Mouse (Mus musculus) thymus, postnatal 36 days (tissue): ENCODE measurements at regions not wholly inside any gene's neighbourhood (a gene's known extent, or its start where the extent isn't known, plus 50 kb on each side); places are given as distances from the start of the nearest gene placed in this dataset.

Experiments
- DNase-seq, 2 experiments: peaks; one replicate each; pipeline ENCODE4 v3.0.0; 2022; ENCODE audit warnings: mixed read lengths in 2 of 2

DNA sequence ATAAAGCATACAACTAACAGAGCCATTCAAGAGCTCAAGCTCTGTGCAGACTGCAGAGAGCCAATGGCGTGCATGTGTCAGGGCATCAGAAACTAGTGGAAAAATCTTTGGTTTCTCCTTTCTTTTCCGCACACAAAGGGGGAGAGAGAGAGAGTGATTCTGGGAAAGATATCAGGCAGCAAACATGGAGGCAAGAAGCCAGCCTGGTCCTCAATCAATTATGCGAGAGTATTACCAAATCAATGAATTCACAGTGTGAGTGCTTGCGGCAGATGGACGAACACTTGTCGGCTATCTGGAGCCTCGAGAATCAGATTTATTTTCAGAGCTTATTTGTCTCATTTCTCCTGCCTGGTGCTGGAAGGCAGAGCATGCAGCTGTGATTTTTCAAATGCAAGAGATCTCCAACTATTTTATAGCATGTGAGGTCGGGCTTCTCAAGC, 230.6 kb downstream of the Snx10 start:
- DNase-seq, result no peak

- DNase-seq, result no peak
Observed at GRCm38 (mm10) chr6:51757131-51757530, 233.4 kb downstream of the Snx10 start.

GRCm38 (mm10) chr6:51757746-51758145, 234.0 kb downstream of the Snx10 start:
- DNase-seq, result no peak

- DNase-seq, result no peak
Observed at GRCm38 (mm10) chr6:51758781-51759180, 235.1 kb downstream of the Snx10 start.

DNA sequence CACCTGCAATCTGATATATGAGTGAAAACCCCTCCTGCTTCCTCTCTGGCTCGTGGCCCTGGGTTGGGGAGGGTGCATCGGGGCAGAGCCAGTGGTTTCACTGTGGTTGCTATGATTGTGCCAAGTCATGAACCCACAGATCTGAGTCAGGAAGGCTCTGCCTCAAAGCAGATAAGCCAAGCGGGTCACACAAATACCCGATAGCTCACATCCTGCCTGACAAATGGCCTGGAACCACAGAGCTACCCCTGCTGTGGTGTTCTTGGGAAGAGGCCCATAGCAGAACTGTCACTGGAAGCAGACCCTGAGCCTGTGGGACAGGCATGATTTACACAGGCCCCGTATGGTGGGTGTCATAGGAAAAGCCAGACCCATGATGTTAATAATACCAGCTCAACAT, 236.7 kb downstream of the Snx10 start:
- DNase-seq, result no peak

GRCm38 (mm10) chr6:51761506-51761905, 237.8 kb downstream of the Snx10 start:
- no peak for DNase-seq

GRCm38 (mm10) chr6:51766482-51766881, 242.8 kb downstream of the Snx10 start:
- no peak for DNase-seq

- DNase-seq, result peak; percentile 32 to 48
Observed at GRCm38 (mm10) chr6:51767582-51768341, 244.1 kb downstream of the Snx10 start.

GRCm38 (mm10) chr6:51771001-51771400, 241.3 kb downstream of the Skap2 start:
- no peak for DNase-seq

GRCm38 (mm10) chr6:51771424-51771823, 240.9 kb downstream of the Skap2 start:
- DNase-seq, result no peak

DNA sequence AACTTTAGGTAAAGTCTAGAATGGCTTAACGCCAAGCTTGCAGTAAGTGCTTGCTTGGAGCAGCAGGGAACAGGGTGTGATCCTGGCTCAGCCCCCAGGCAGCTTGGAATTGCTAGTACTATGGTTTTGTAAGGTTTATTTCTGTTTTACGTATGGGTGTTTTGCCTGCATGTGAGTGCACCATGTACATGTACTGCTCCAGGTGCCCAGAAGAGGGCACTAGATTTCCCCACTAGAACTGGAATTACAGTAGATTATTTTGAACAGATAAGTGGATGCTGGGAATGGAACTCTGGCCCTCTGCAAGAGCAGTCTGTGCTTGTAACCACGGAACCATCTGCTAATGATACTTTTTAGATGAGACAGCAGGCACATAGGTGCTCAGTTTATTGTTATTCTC, 237.6 kb downstream of the Skap2 start:
- DNase-seq, result peak; percentile 13 to 17

DNA sequence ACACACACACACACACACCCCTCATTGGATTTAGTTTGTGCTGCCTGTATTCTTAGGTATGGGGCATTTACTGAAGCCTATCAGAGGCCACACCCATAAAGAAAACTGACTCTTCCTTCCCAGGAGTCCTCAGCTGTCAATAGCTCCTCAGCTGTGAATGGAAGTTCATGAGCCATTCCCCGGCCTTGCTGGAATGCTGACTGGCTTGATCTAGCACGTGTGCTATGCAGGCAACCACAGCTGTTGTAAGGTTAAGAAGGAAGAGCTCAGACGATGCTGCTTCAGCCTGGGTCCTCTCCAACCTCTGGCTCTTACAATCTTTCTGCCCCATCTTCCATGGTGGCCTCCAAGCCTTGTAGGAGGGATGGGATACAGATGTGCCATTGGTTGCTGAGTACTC, 226.7 kb downstream of the Skap2 start:
- DNase-seq, result no peak

DNA sequence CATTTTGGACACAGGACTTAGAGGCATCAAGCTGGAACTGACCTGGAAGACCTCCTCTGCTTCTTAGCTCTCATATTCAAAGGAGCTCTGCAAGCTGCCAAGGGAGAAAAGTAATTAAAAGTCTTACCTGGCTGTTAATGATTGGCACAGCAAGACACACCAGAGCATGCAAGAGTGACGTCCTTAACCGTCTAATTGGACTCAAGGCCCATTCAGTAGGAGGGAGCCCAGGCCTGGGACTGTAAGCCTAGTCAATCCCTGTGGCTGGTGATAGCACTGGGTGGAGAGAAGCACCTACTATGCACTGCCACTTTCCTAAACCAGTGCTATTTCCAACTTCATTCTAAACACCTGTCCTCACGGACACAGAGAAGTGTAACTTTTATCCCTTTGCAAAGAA, 225.5 kb downstream of the Skap2 start:
- DNase-seq, result no peak

DNA sequence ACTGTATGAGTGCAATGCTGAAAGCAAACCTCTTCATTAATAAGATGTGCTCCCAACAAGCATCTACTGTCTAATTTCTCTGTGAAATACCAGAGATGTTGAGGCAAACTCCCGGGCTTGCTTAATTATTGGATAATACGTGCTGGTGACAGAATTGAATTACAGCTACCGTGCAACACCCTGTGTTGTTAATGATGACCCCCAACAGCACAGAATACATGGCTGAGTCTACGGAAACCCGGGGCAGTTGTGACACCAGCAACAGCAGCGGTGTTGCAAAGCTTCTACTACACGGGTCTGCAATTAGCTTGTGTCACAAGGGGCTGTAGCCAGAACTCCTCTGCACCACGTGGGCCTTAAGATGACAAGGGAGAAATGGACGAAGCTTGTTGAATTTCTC, 224.2 kb downstream of the Skap2 start:
- no peak for DNase-seq

- DNase-seq, result no peak
Observed at GRCm38 (mm10) chr6:51790293-51790692, 222.1 kb downstream of the Skap2 start.

DNA sequence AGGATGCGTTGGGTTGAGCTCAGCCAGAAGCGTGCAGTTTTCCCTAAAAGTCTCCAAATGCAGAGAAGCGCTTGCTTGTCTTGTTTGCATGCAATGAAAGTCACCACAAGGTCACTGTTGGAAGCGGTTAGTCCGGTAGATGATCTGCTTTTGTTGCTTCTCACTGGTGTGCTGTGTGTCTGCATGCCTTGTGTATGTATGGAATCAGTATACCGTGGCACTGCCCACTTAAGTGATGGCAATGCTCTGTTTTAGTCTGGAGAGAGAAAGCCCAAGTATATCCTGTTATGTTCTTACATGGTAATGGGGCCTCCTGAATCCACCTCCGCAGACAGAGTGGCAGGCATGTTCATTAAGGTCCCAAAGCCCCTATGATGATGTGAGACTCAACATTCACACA, 221.7 kb downstream of the Skap2 start:
- DNase-seq, result no peak

- DNase-seq, result peak; percentile 50 to 58
Observed at GRCm38 (mm10) chr6:51795300-51795699, 217.0 kb downstream of the Skap2 start.

DNA sequence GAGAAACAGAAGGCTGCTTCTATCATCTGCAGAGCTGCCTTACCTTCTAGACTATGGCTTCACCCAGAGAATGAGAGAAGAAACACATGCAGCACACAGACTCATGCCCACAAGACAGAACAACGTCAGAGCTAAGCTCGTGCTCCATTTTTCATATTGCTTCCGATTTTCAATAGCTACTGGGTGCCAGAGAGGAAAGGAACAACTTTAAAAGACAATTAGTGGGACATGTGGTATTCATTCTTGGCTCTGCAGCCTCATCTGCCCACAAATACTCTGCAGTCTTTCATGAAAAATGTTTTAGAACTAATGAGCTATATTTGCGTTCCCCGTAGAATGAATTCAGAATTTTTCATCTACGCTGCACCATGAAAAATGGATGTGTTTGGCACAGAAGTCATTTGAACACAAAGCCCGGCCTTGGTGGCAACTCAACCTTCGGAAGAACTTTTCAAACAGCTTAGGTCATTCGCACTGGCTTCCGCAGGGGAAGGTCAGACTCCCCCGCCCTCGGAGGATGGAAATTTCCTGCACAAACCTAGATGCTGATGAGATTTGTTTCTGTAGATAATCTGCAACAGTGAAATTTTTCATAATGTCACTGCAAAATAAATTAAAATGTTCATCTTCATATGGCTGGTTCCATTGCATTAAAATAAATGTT, 213.6 kb downstream of the Skap2 start:
- no peak for DNase-seq

- DNase-seq, result no peak
Observed at GRCm38 (mm10) chr6:51805656-51806055, 206.7 kb downstream of the Skap2 start.
